Mouse (Mus musculus): Measurements from ENCODE around the gene Tjp1.

The Tjp1 gene

DNA sequence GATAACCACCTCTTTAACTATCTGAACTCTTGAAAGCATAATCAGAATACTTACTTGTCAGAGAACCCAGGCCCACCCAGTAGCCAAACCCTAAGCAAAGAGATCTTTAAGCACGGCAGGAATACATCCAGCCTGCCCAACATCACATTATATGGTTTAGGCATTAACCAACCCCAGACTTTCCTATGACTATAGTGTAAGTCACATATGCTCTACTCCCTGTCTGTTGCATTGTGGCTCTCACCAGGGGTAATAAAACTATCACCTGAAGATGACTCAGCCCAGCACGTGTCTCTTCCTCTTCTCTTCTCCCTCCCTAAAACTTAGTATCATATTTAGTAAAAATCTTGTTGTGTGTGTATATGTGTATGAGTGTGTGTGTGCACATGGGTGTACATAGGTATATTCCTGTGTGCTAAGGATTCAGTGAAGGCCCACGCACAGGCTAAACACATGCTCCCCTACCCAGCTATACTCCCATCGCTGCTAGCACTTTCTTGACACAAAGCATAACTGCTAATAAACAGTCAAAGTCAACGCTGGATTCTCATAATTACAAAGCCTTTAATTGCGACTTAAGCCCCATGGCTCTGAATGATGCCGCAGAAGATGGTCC is 139.9 kb downstream of the Tjp1 start:
- no peak for DNase-seq

DNA sequence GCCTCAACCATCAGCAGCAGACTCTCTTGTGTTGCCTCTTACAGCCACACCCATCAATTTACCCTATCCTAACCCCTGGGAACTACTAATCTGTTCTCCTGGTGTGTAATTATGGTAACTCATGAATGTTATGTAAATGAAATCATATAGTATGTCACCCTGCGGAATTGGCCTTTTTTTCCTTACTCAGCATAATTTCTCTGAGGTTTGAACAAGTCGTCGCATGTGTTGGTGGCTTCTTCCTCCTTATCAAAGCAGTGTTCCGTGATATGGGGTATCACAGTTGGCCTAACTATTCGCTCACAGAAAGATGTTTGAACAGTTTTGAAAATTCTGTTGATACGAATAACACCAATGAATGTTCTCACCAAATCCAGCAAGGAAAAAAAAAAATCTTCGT is 142.8 kb downstream of the Tjp1 start:
- no peak for DNase-seq

DNA sequence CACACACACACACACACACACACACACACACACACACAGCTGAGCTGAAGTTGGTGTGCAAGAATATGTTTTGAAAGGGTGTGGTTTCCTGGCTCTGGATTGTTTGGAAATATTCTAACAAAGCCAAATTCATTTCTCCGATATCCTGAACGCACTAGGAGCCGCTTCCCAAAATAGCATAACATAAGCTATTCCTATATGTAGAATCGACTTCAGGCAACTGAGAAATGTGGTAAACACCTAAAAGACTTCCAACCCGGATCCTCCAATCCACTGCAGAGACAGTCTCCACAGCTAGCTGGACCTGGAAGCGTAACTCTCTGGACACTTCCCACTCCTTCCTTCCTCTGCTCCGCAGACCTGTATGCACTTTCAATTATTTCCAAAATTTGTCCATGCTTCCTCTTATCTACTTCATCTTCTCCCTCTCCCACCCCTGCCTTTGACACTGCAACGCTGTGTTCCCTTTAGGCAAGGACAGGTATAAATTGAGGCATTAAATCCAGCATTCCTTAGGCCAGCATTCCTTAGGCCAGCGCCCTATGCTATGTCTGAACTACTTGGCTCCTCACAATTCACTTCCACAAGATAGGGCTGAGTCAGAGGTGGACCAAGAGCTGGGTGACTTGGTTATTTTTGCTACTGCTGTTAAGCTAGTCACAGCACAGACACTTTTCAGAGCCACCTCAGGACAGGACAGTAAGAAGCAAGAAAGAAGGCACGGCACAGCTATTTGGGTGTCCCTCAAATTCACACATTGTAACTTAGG is 144.9 kb downstream of the Tjp1 start:
- DNase-seq, result peak; percentile 20

DNA sequence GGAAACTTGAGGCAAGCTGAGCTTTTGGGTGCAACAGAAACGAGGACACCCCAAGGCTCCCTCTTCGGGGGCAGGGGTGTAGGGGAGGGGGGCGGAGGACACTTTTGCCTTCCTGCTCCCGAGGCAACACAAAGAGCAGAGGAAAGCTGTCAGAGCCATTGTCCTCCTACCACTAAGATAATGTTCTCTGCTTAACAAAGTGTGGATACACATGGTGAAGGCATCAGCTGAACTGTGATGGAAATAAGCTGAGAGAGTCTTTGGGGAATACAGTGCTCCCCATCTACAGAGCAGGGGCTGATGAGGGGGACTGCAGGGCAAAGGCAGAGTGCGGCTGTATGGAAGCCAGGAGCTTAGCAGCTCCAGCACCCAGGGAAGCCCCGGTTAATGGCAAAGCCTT is 145.7 kb downstream of the Tjp1 start:
- no peak for DNase-seq

DNA sequence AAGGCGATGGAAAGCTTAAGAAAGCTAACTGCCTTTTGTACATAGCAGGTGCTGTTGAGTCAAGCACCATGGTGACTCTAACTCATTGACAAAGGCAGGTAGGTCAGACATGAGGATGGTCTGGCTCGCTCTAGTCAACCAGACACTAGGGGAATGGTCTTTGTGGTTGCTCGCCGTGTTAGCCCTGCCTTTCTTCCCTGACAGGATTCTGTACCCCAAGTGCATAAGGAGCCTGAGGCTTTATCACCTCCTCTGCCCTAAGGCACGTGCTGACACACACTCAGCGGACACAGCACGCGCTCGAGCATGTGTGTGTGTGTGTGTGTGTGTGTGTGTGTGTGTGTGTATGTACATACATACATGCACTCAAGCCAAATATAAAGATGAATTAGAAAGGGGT is 146.9 kb downstream of the Tjp1 start:
- no peak for DNase-seq

DNA sequence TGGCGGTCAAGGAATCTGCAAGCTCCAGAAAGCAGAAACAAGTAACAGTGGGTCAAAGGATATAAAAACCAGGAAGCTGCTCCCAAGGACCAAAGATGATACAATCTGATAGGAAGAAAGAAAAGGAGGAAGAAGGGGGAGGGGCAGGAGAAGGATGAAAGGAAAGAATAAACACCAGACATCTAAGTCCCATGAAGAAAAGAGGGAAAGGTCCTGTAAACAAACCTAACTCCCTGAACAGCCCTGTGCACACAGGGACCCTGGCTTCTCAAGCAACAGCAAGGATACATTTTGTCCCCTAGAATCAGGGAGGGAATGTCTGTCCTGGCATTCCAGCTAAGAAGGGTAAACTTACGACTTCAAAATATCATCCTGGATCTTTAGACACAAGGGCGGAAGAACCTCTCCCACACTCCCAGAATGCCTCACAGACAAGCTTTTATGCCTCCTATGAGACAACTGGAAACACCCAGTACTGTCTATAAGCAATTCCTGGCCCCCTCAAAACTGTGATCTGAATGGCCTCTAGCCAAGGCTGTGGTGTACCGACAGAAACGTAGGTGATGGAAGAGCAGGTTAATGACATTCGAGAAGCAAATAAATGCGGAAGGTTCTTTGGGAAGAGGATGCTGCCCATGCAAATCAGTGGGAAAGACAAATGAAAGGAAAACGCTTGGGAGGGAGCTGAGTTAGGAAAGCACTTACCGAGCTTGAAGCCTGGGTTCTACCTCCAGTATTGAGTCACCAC is 148.6 kb downstream of the Tjp1 start:
- DNase-seq, result peak; percentile 27

DNA sequence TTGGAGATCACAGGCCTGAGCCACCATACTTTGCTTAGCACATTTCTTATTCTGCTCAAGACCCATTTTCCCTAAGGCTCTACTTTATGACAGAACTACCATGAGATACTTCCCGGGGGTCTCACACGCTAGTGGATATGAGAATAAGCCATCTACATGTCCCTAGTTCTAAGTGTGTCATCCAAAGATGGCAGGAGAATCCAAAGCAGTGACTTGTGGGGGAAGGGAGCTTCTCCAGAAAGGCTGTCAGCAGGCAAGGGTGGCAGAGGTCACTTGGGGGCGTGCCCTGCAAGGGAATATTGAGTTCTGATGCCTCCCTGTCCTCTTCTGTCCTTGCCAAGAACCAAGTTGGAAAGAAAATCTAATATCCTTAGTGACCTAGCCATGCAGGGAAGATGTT is 150.1 kb downstream of the Tjp1 start:
- no peak for DNase-seq

DNA sequence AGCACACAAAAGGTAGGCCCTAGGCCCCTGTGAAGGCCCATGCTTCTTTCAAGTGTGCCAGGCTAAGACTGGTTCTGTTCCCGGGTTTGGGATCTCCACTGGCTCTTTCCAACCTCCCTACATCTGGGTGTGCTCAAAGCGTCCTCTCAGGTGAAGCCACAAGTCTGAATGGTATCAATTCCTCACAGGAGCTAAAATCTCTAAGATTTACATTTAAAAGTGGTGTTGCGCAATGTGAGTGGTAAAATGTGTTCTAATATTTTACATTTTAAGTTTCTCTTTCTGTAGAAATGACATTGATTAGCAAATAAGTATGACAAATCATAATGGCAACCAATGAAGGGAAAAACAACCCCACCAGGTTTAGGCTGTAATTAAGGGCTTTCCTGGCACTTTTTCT is 152.0 kb downstream of the Tjp1 start:
- DNase-seq, result no peak

DNA sequence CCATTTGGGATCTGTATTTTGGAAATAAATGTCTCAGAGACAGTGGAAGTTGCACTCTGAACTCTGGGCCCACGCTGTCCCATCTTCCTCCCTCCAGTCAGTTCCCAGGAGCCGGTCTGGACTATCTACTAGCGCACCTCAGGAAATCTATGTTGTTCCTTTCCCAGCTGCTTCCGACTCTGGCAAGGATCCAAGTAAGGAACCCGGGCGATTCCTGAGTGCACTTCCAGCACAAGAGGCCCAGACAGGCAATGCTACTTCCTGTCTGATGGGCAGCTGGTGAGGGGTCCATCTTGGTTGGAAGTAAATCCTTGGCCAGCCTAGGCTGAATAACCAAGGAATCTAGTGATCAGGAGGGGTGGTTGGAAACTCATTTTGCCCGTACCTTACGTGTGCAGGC is 152.4 kb downstream of the Tjp1 start:
- DNase-seq, result peak; percentile 71

DNA sequence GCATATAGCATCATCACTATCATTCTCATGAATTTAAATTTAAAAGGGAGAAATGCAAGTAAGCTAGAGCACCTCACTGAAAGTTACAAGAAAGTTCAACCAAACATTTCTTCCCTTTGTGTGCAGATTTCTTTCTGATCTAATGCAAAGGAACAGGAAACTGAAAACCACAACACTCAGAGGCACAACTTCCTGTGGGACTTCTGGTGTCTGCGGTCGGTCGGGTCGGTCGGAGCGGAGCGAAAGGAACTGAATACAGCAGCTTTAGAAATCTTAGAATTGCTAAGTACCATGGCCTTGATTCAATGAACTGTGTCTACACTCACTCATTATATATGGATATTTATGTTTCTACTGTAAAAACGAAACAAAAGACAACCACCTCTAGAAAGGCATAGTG is 154.2 kb downstream of the Tjp1 start:
- DNase-seq, result peak; percentile 40

DNA sequence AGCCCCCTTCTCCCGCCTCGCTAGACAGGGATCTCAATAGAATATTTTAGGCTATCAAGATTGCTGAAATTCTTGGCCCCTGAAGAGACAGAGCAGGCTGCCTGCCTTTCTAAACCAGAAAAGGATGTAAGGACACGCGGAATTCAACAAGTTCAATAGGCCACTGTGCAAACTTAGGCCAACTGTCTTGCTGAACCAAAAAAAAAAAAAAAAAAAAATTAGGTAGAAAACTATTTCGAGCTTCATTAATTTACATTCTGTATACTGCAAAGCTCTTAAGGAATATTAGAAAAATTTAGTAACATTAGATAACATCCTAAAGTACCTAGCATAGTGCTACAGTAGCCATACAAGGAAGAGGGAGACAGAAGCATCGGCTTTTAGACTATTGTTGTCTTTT is 155.8 kb downstream of the Tjp1 start:
- no peak for DNase-seq

DNA sequence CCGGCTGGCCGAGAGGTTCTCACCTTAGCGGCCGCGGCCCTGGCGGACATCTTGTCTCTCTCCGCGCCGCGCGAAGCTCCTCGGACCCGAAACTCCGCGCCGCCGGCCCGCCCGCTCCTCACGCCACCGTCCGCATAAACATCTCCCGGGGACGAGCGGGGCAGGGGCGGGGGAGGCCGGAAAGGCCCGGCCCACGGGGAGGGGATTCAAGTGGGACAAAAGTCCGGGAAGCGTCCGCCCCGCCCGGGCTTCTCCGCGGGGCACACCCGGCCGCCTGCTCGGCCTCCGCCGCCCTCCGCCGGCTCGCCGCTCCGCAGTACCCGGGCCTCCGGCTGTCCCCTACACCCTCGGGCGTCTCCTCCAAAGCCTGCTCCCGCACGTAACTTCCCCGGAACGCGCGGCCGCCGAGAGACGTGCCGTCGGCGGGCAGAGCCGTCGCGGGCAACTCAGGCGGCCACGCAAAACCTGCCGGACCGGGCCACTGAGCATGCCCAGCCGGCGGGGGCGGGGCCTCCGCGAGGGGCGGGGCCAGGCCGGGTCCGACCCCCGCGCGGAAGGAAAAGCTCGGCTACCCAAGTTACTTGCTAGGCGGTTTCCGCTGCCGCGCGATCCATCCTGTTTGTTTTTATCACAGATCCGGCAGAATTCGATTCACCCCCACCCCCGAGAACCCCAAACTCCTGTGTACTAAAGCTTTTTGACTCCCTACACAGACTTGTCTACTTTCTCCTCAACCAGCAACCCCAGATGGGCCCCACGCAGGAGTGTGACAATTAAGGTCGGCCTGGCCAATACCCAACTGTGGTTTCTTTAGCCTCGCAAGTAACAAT is 156.6 kb downstream of the Tjp1 start:
- peak; percentile 93 for DNase-seq

DNA sequence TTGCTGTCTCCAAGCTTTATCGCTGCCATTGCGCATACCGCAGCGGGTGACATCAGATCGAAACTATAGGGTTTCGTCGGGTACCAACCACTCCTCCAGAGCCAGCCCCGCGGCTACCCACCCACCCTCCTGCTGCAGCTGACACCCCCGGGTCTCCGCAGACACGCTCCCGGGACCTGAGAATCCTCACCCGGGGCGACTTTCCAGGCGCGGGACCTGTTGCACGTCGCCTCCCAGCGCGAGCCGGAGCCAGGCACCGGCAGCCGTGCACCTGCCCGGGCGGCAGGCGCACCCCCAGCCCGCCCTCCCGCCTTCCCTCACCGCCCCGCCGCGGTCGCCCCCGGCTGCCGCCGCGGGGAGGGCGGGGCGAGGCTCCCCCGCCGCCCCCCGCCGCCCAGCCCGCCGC is 157.2 kb downstream of the Tjp1 start:
- peak; percentile 37 for DNase-seq

DNA sequence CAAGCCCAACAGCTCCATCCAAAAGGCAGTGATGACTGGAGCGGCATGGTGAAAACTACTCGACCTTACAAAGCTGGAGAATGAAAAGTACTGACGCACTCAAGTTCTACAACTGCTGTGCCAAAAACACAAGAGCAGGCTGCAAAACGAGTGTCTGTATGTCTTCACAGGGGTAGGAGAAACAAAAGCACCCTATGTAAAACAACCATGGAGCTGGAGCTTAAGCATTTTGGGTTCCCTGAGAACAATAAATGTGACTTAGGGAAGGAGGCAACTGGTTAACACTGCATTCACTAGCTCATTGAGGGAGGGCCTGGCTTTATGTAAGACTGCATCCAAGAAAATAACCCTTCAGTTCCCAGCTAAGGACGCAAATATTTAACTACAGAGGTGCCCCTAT is 158.5 kb downstream of the Tjp1 start:
- DNase-seq, result no peak

DNA sequence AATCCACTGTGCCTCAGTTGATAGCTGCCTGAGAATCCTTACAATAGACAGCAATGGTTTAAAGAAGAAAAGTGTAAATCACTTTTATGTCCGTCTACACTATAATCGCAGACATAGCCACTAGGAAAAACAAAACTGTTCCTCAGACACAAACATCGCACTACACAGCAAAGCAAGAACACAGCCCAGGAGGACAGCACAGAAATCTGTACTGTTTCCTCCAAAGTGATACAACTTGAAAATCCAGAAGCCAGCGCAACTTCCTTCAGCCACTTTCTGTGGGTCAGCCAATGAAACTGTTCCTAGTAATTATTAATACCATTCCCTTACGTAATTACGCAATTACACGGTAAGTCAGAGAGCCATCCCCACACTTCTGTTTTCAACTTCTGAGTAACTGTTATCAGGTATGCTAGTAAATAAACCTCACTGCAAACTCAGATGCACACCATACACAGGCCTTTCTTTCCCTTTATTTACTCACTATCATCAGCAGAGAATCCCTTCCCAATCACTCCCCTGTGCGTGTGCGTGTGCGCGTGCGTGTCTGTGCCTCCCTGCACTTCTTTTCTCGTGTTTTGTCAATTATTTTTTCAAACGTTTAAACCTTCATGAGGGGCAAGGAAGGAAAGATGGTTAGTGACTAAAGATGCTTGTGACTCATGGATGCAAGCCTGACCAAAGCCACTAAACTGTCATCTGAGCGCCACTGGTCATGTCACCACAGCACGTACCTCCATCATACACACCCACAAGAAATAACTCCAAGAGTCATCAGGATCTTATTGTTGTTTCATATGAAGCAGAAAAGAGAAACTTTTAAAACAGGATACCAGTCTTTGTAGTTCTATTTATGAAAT is 160.0 kb downstream of the Tjp1 start:
- DNase-seq, result no peak

DNA sequence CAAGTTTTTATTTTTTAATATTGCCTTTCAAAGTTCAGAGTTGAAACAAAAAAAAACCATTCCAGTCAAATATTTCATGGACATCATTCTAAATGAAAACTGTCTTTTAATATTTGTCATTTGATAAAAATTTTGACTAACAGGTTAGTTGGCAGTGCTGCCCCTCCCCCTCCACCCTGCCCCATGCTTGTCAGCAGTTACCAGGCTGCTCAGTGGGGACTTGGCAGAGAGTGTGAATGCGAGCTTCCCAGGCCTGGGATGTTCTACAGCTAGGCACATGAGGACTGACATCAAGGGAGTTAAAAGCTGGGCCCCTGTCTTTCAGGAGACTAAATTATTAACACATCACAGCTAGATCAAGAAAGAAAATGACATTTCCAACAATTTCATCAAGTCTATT is 161.4 kb downstream of the Tjp1 start:
- DNase-seq, result no peak

DNA sequence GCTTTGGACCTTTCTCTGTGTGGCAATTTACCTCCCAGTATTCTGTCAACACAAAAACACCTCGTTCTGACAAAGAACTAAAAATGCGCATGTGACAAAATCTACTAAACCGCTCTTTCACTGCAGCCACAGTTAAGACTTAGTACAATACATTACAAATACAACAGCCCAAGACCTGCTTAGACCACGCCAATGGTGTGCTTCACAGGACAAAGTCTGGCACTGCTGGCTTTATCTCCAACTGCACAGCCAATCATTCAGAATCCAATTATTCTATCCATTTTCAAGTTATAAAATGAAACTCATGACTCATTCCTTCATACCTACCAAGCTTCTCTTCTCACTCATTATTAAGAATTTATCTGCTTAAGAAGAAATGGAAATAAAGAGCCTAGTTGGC is 162.0 kb downstream of the Tjp1 start:
- DNase-seq, result no peak

DNA sequence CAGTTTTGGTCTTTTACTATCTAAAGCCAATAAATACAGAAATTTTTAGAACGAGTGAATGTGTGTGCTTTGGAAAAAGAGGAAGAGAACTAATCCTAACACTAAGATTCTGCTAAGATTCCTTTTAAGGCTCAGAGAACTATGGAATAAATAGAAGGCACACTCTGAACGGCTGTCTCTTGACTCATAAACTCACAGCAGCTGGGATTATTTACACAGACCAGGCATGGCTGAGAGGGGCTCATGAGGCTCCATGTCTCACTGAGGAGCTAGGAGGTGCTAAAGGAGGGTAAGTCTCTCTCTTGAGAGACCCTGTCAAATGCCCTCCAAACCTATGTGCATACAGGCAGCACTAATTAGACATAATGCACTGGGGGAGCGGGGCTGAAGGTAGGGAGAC is 167.3 kb downstream of the Tjp1 start:
- no peak for DNase-seq

DNA sequence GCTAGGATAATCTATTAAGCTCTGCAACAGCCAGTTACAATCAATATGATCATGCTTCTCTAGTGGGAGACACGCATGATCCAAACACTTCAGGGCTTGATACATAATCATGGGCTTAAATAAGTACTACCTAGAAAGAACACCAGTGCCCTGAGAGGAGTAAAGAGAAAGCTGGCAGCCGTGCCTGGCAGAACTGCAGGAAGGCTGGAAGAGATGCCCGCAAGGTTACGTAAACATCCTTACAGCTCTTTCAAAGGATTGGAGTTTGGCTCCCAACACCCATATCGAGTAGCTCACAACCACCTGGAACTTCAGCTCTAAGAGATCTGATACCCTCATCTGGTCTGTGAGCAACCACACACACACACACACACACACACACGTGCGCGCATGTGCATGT is 167.8 kb downstream of the Tjp1 start:
- peak; percentile 40 for DNase-seq

DNA sequence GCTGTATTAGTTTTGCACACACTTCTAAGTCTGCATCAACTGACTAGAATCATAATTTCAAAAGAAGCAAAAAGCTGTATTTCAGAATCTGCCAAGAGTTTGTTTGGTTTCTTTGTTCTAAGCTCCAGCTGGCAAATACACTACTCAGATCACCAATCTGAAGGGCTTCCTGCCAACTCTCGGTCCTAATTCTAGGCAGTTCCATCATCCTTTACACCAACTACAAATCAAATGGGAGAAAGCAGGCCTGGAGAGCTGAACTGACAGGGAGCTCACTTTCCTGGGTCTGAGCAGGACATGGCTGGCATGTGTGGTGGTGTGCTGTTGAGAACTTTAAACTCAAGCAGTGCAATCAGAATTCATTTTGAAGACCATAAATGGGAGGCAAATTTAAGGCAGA is 170.0 kb downstream of the Tjp1 start:
- DNase-seq, result peak; percentile 69

DNA sequence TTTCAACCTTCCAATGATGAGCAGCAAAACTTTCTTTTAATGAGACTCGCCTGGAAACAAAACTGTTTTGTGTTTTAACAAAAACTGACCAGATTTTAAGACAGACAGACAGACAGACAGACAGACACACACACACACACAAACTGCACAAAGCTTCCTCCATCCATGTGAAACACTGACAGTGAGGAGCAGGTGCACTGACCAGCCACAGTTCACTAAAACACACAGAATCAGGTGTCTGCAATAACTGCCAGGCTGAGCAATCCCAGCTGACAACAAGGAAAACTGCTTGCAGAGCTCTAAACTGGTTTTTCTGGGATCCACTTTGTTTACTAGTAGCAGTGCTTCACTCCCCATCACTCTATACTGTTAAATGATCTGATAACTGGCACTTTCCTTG is 171.4 kb downstream of the Tjp1 start:
- no peak for DNase-seq

DNA sequence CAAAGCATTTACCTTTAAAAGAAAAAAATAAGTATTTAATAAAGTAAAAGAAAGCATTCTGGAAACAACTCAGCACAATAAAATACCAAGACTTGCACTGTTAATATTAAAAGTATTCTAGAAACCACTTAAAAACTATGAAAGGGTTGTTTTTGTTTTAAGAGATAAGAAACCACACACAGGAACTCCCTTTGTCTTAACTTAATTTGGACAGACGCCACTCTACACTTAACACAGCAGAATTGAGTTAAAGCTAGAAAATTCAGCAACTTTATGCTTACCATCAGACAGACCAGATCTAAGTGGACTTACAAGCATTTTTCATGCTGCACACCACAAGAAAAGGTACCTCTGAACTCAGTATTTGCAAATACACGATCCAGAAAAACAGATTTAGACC is 172.7 kb downstream of the Tjp1 start:
- no peak for DNase-seq
